Comparison of ENCODE assay signal across 10 mouse cellular contexts in the genomic region with DNA sequence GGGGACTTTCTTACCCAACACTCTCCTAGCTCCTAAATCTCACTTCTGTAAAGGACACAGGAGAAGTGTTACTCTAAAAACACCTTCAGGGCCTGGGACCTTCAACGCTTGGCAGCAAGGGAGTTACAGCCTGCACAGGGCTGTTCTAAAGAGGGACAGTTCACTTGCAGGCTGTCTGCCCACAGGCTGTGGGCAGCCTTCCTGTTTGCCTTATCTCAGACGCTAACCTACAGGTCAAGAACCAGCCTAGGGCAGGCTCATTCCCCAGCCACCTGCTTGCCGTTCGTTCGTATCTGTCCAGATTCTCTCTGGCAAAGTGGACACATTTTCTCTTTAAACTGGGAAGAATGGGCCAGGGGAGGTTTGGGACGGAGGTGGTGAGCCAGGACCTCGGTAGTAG. TPM values are rescaled to one million over a fixed set of nuclear protein-coding genes. Genes with fewer than 3 reads are reported as not detected.
A peak's percentile ranks its signal among the peaks of the same experiment; 100 is the strongest.
DNase-seq lines count a peak whose midpoint lies in the region; ATAC-seq lines count a peak whose summit lies in the region.
"Had no signal": no experiment of that assay in that cellular context is flagged by ENCODE, and none has a peak within 500 bp of the region (broad histone marks: within the 10 kb centered on the region; RNA-seq: fewer than 3 reads in every experiment).

No protein-coding gene starts in this region.

- H3K36me3 ChIP-seq in liver, embryonic 11.5 days (ENCODE audit: control insufficient read depth, insufficient read depth, low read length) = no peaks in the 10 kb centered on the region
- no peaks in the 10 kb centered on the region for H3K36me3 ChIP-seq in forebrain, embryonic 13.5 days (ENCODE audit: poor library complexity, severe bottlenecking)
- H3K36me3 ChIP-seq in hindbrain, embryonic 11.5 days (ENCODE audit: control insufficient read depth, insufficient read depth, low read length) = no peaks in the 10 kb centered on the region
- H3K36me3 ChIP-seq in midbrain, embryonic 13.5 days = no peaks in the 10 kb centered on the region
- H3K36me3 ChIP-seq: embryonic facial prominence, embryonic 15.5 days had no signal

- H3K4me1 ChIP-seq in liver, embryonic 11.5 days (replicated peaks; ENCODE audit: control insufficient read depth, insufficient read depth, low read length) = no peaks in the 10 kb centered on the region
- H3K4me1 ChIP-seq in forebrain, embryonic 13.5 days = peaks cover 64% of the 10 kb centered on the region
- H3K4me1 ChIP-seq in hindbrain, embryonic 11.5 days (replicated peaks; ENCODE audit: control insufficient read depth, insufficient read depth, low read length) = peaks cover 6% of the 10 kb centered on the region; the same call in 1 of the 2 replicates
- H3K4me1 ChIP-seq in midbrain, embryonic 13.5 days (replicated peaks) = peaks cover 38% of the 10 kb centered on the region

- WGBS in liver, embryonic 11.5 days = 6% methylated on average over 7 of the region's 7 CpGs
- 3% methylated on average over 7 of the region's 7 CpGs for WGBS in forebrain, embryonic 13.5 days
- WGBS in hindbrain, embryonic 11.5 days = 10% methylated on average over 7 of the region's 7 CpGs
- 4% methylated on average over 7 of the region's 7 CpGs for WGBS in midbrain, embryonic 13.5 days

- no peaks in the 10 kb centered on the region; the same call in 1 of the 2 replicates for H3K27me3 ChIP-seq in liver, embryonic 11.5 days (replicated peaks; ENCODE audit: control insufficient read depth, insufficient read depth, low read length)
- H3K27me3 ChIP-seq in forebrain, embryonic 13.5 days = peaks cover 6% of the 10 kb centered on the region; the same call in 1 of the 2 replicates
- peaks cover 3% of the 10 kb centered on the region; the same call in 1 of the 2 replicates for H3K27me3 ChIP-seq in hindbrain, embryonic 11.5 days (ENCODE audit: control insufficient read depth, insufficient read depth, low read length)
- H3K27me3 ChIP-seq in midbrain, embryonic 13.5 days = peaks cover 19% of the 10 kb centered on the region
- H3K27me3 ChIP-seq: embryonic facial prominence, embryonic 15.5 days had no signal

- no peak overlapping the region for H3K27ac ChIP-seq in liver, embryonic 11.5 days (ENCODE audit: low read depth, low read length)
- peak overlapping the region; percentile 89 for H3K27ac ChIP-seq in forebrain, embryonic 13.5 days
- H3K27ac ChIP-seq in hindbrain, embryonic 11.5 days (ENCODE audit: low read depth, low read length) = no peak overlapping the region
- H3K27ac ChIP-seq in midbrain, embryonic 13.5 days = peak overlapping the region; percentile 71
- H3K27ac ChIP-seq: embryonic facial prominence, embryonic 15.5 days had no signal

- H3K9me3 ChIP-seq in liver, embryonic 11.5 days (ENCODE audit: control insufficient read depth, low read length) = no peaks in the 10 kb centered on the region
- no peaks in the 10 kb centered on the region for H3K9me3 ChIP-seq in forebrain, embryonic 13.5 days (replicated peaks)
- no peaks in the 10 kb centered on the region for H3K9me3 ChIP-seq in hindbrain, embryonic 11.5 days (ENCODE audit: control insufficient read depth, low read length)
- H3K9me3 ChIP-seq in midbrain, embryonic 13.5 days = no peaks in the 10 kb centered on the region; the same call in 1 of the 2 replicates
- H3K9me3 ChIP-seq: embryonic facial prominence, embryonic 15.5 days had no signal

- H3K4me2 ChIP-seq in liver, embryonic 11.5 days = peak overlapping the region; percentile 33
- H3K4me2 ChIP-seq in forebrain, embryonic 13.5 days = peak overlapping the region; percentile 31
- H3K4me2 ChIP-seq in hindbrain, embryonic 11.5 days (replicated peaks; ENCODE audit: low read depth, low read length) = no peak overlapping the region
- H3K4me2 ChIP-seq in midbrain, embryonic 13.5 days (replicated peaks) = peak overlapping the region; percentile 33
- H3K4me2 ChIP-seq: embryonic facial prominence, embryonic 15.5 days had no signal

- no peak for DNase-seq in liver, embryonic 11.5 days (ENCODE audit: low spot score)
- no peak for DNase-seq in liver
- peak; percentile 22 for DNase-seq in hindbrain, embryonic 11.5 days (ENCODE audit: low spot score)
- no peak for DNase-seq in kidney, postnatal 14 days
- DNase-seq in ovary, adult 18-20 months (ENCODE audit: low spot score) = no peak
- DNase-seq: kidney, postnatal 10 days; thymus, postnatal 14 days had no signal

- H3K4me3 ChIP-seq in liver, embryonic 11.5 days (ENCODE audit: low read depth, low read length) = no peak overlapping the region
- no peak overlapping the region for H3K4me3 ChIP-seq in forebrain, embryonic 13.5 days
- H3K4me3 ChIP-seq in hindbrain, embryonic 11.5 days (ENCODE audit: low read depth, low read length) = no peak overlapping the region
- H3K4me3 ChIP-seq in midbrain, embryonic 13.5 days (replicated peaks) = no peak overlapping the region
- H3K4me3 ChIP-seq: embryonic facial prominence, embryonic 15.5 days had no signal

- H3K9ac ChIP-seq in liver, embryonic 11.5 days (ENCODE audit: low read depth, low read length) = no peak overlapping the region
- H3K9ac ChIP-seq in forebrain, embryonic 13.5 days = peak overlapping the region; percentile 54
- no peak overlapping the region for H3K9ac ChIP-seq in hindbrain, embryonic 11.5 days (ENCODE audit: low read depth, low read length)
- peak overlapping the region; percentile 37; the same call in 1 of the 2 replicates for H3K9ac ChIP-seq in midbrain, embryonic 13.5 days (replicated peaks)
- H3K9ac ChIP-seq: embryonic facial prominence, embryonic 15.5 days had no signal

- ATAC-seq in liver, embryonic 11.5 days (replicated peaks; ENCODE audit: low FRiP score) = no peak
- ATAC-seq in forebrain, embryonic 13.5 days = no peak
- ATAC-seq in hindbrain, embryonic 11.5 days (ENCODE audit: low FRiP score) = no peak
- ATAC-seq in midbrain, embryonic 13.5 days = no peak

RNA-seq across cellular contexts. Expression of gene Cdon, which starts 20.5 kb away (rescaled TPM):
- polyA plus RNA-seq in liver, embryonic 11.5 days (2014; fragmentation: Nextera tagmentation; extraction: Ambion mirVana) = 0.91 and 1.5 TPM in 2 replicates
- 20.7 and 22.1 TPM in 2 replicates for polyA plus RNA-seq in forebrain, embryonic 13.5 days (2015; fragmentation: Nextera tagmentation; extraction: Ambion mirVana)
- polyA plus RNA-seq in hindbrain, embryonic 11.5 days (2014; fragmentation: Nextera tagmentation; extraction: Ambion mirVana) = 13.4 and 21.9 TPM in 2 replicates
- polyA plus RNA-seq in midbrain, embryonic 13.5 days (2015; fragmentation: Nextera tagmentation; extraction: Ambion mirVana) = 9.2 and 10.7 TPM in 2 replicates

Comparison
In these comparisons a context has a peak if more than half of its experiments do, and no peak if none do; other contexts are left out.
1. H3K27ac ChIP-seq: peak in forebrain, embryonic 13.5 days (single experiment) and midbrain, embryonic 13.5 days (single experiment); none in liver, embryonic 11.5 days (single experiment) and hindbrain, embryonic 11.5 days (single experiment).
2. H3K9ac ChIP-seq: peak in forebrain, embryonic 13.5 days (single experiment) and midbrain, embryonic 13.5 days (single experiment); none in liver, embryonic 11.5 days (single experiment) and hindbrain, embryonic 11.5 days (single experiment).